Mouse (Mus musculus): ENCODE data around the gene Cd151.

- TF ChIP-seq CTCF (conservative IDR thresholded peaks at IDR 0.05; ENCODE audit: low read length) (no peak), NANOG (IDR thresholded peaks at IDR 0.05; ENCODE audit: borderline replicate concordance, low read length) (no peak)
These were observed 19.8 kb upstream of the Cd151 start, which contains the start of gene Rplp2 for GRCm38 (mm10) chr7:141447110-141447991.

Measured in E14TG2a.4 (cell line).